Mouse (Mus musculus): ENCODE data around the gene Sh3d21. TPM values are rescaled to one million over a fixed set of nuclear protein-coding genes. Genes with fewer than 3 reads are reported as not detected.
"Not testable (repeated sequence)": the region's sequence is repeated elsewhere in the genome, so short reads cannot be mapped to it uniquely, and the experiment has no call there.

The Sh3d21 gene
- polyA plus RNA-seq, 1 experiment from 2014 or later = 2.5 TPM

- Histone ChIP-seq H3K4me2 (ENCODE audit: low read length) (no peak overlapping the region), H3K9me3 (ENCODE audit: control insufficient read depth, low read length) (no peaks in the 10 kb centered on the region), H3K4me3 (ENCODE audit: control insufficient read depth in 1 of 2, insufficient read depth in 1 of 2, low read depth in 1 of 2, low read length in 2 of 2) (no peak overlapping the region), H3K9ac (ENCODE audit: low read length) (no peak overlapping the region), H3K36me3 (ENCODE audit: control insufficient read depth, insufficient read depth, low read length) (peaks cover 78% of the 10 kb centered on the region), H3K27ac (replicated peaks in 1 of 2; ENCODE audit: control insufficient read depth in 1 of 2, insufficient read depth in 1 of 2, low read depth in 2 of 2, low read length in 2 of 2) (no peak overlapping the region), H3K27me3 (ENCODE audit: control insufficient read depth, insufficient read depth, low read length) (no peaks in the 10 kb centered on the region), H3K4me1 (ENCODE audit: control insufficient read depth in 2 of 2, insufficient read depth in 2 of 2, low read length in 2 of 2) (no peaks in the 10 kb centered on the region; a peak in 1 of 4 replicates)
- 93% methylated on average over 2 of the region's 2 CpGs for WGBS
- ATAC-seq (ENCODE audit: insufficient number of reproducible peaks, insufficient read depth, low FRiP score, low read depth) = no peak
Observed at GRCm38 (mm10) chr4:126190636-126191035, 27.3 kb upstream of the Sh3d21 start.

- Histone ChIP-seq H3K27me3 (ENCODE audit: control insufficient read depth, insufficient read depth, low read length) (no peaks in the 10 kb centered on the region), H3K4me2 (ENCODE audit: low read length) (no peak overlapping the region), H3K9ac (ENCODE audit: low read length) (no peak overlapping the region), H3K4me3 (ENCODE audit: control insufficient read depth in 1 of 2, insufficient read depth in 1 of 2, low read depth in 1 of 2, low read length in 2 of 2) (no peak overlapping the region), H3K27ac (replicated peaks in 1 of 2; ENCODE audit: control insufficient read depth in 1 of 2, insufficient read depth in 1 of 2, low read depth in 2 of 2, low read length in 2 of 2) (no peak overlapping the region), H3K36me3 (ENCODE audit: control insufficient read depth, insufficient read depth, low read length) (peaks cover 80% of the 10 kb centered on the region), H3K9me3 (ENCODE audit: control insufficient read depth, low read length) (no peaks in the 10 kb centered on the region), H3K4me1 (ENCODE audit: control insufficient read depth in 2 of 2, insufficient read depth in 2 of 2, low read length in 2 of 2) (no peaks in the 10 kb centered on the region)
- ATAC-seq (ENCODE audit: insufficient number of reproducible peaks, insufficient read depth, low FRiP score, low read depth) = no peak
- 88% methylated on average over 3 of the region's 3 CpGs for WGBS
Observed at GRCm38 (mm10) chr4:126187096-126187495, 23.8 kb upstream of the Sh3d21 start.

- Histone ChIP-seq H3K36me3 (ENCODE audit: control insufficient read depth, insufficient read depth, low read length) (peaks cover 88% of the 10 kb centered on the region), H3K27me3 (ENCODE audit: control insufficient read depth, insufficient read depth, low read length) (no peaks in the 10 kb centered on the region), H3K4me2 (ENCODE audit: low read length) (no peak overlapping the region), H3K4me3 (ENCODE audit: control insufficient read depth in 1 of 2, insufficient read depth in 1 of 2, low read depth in 1 of 2, low read length in 2 of 2) (no peak overlapping the region), H3K27ac (replicated peaks in 1 of 2; ENCODE audit: control insufficient read depth in 1 of 2, insufficient read depth in 1 of 2, low read depth in 2 of 2, low read length in 2 of 2) (no peak overlapping the region), H3K9ac (ENCODE audit: low read length) (no peak overlapping the region), H3K4me1 (ENCODE audit: control insufficient read depth in 2 of 2, insufficient read depth in 2 of 2, low read length in 2 of 2) (no peaks in the 10 kb centered on the region), H3K9me3 (ENCODE audit: control insufficient read depth, low read length) (no peaks in the 10 kb centered on the region)
- WGBS = 79% methylated on average over 5 of the region's 5 CpGs
- ATAC-seq (ENCODE audit: insufficient number of reproducible peaks, insufficient read depth, low FRiP score, low read depth) = no peak; the same call in 1 of the 2 replicates
Observed at GRCm38 (mm10) chr4:126183034-126183433, 19.7 kb upstream of the Sh3d21 start.

- ATAC-seq (ENCODE audit: insufficient number of reproducible peaks, insufficient read depth, low FRiP score, low read depth) = no peak; the same call in 1 of the 2 replicates
- WGBS = 52% methylated on average over 7 of the region's 7 CpGs
Observed at GRCm38 (mm10) chr4:126181170-126181957, 18.1 kb upstream of the Sh3d21 start.

GRCm38 (mm10) chr4:126175980-126176379, 12.7 kb upstream of the Sh3d21 start:
- not testable (repeated sequence) for H3K9me3 ChIP-seq (ENCODE audit: control insufficient read depth, low read length); H3K4me1 ChIP-seq (ENCODE audit: control insufficient read depth in 2 of 2, insufficient read depth in 2 of 2, low read length in 2 of 2); ATAC-seq (ENCODE audit: insufficient number of reproducible peaks, insufficient read depth, low FRiP score, low read depth); H3K27me3 ChIP-seq (ENCODE audit: control insufficient read depth, insufficient read depth, low read length); H3K4me2 ChIP-seq (ENCODE audit: low read length); H3K9ac ChIP-seq (ENCODE audit: low read length); H3K27ac ChIP-seq (replicated peaks in 1 of 2; ENCODE audit: control insufficient read depth in 1 of 2, insufficient read depth in 1 of 2, low read depth in 2 of 2, low read length in 2 of 2); H3K4me3 ChIP-seq (ENCODE audit: control insufficient read depth in 1 of 2, insufficient read depth in 1 of 2, low read depth in 1 of 2, low read length in 2 of 2)
- peaks cover 95% of the 10 kb centered on the region for H3K36me3 ChIP-seq (ENCODE audit: control insufficient read depth, insufficient read depth, low read length)
- 91% methylated on average over 7 of the region's 7 CpGs for WGBS

More at GRCm38 (mm10) chr4:126181170-126181957, 18.1 kb upstream of the Sh3d21 start:
- Histone ChIP-seq H3K4me2 (ENCODE audit: low read length) (no peak overlapping the region), H3K36me3 (ENCODE audit: control insufficient read depth, insufficient read depth, low read length) (peaks cover 89% of the 10 kb centered on the region), H3K4me3 (ENCODE audit: control insufficient read depth in 1 of 2, insufficient read depth in 1 of 2, low read depth in 1 of 2, low read length in 2 of 2) (no peak overlapping the region), H3K27ac (replicated peaks in 1 of 2; ENCODE audit: control insufficient read depth in 1 of 2, insufficient read depth in 1 of 2, low read depth in 2 of 2, low read length in 2 of 2) (no peak overlapping the region), H3K4me1 (ENCODE audit: control insufficient read depth in 2 of 2, insufficient read depth in 2 of 2, low read length in 2 of 2) (no peaks in the 10 kb centered on the region), H3K9me3 (ENCODE audit: control insufficient read depth, low read length) (no peaks in the 10 kb centered on the region), H3K27me3 (ENCODE audit: control insufficient read depth, insufficient read depth, low read length) (no peaks in the 10 kb centered on the region), H3K9ac (ENCODE audit: low read length) (no peak overlapping the region)

- H3K27me3 ChIP-seq (ENCODE audit: control insufficient read depth, insufficient read depth, low read length) = no peaks in the 10 kb centered on the region
- ATAC-seq (ENCODE audit: insufficient number of reproducible peaks, insufficient read depth, low FRiP score, low read depth) = no peak
- no peak overlapping the region for H3K4me3 ChIP-seq (ENCODE audit: control insufficient read depth in 1 of 2, insufficient read depth in 1 of 2, low read depth in 1 of 2, low read length in 2 of 2)
- H3K4me1 ChIP-seq (ENCODE audit: control insufficient read depth in 2 of 2, insufficient read depth in 2 of 2, low read length in 2 of 2) = no peaks in the 10 kb centered on the region
- no peak overlapping the region for H3K9ac ChIP-seq (ENCODE audit: low read length)
- H3K9me3 ChIP-seq (ENCODE audit: control insufficient read depth, low read length) = no peaks in the 10 kb centered on the region
- H3K27ac ChIP-seq (replicated peaks in 1 of 2; ENCODE audit: control insufficient read depth in 1 of 2, insufficient read depth in 1 of 2, low read depth in 2 of 2, low read length in 2 of 2) = no peak overlapping the region
- H3K4me2 ChIP-seq (ENCODE audit: low read length) = no peak overlapping the region
- WGBS = 95% methylated on average over 5 of the region's 5 CpGs
- H3K36me3 ChIP-seq (ENCODE audit: control insufficient read depth, insufficient read depth, low read length) = peaks cover 95% of the 10 kb centered on the region
Observed at GRCm38 (mm10) chr4:126173800-126174199, 10.5 kb upstream of the Sh3d21 start.

- H3K27me3 ChIP-seq (ENCODE audit: control insufficient read depth, insufficient read depth, low read length); H3K4me2 ChIP-seq (ENCODE audit: low read length); H3K9me3 ChIP-seq (ENCODE audit: control insufficient read depth, low read length); H3K4me3 ChIP-seq (ENCODE audit: control insufficient read depth in 1 of 2, insufficient read depth in 1 of 2, low read depth in 1 of 2, low read length in 2 of 2); ATAC-seq (ENCODE audit: insufficient number of reproducible peaks, insufficient read depth, low FRiP score, low read depth); H3K9ac ChIP-seq (ENCODE audit: low read length); H3K4me1 ChIP-seq (ENCODE audit: control insufficient read depth in 2 of 2, insufficient read depth in 2 of 2, low read length in 2 of 2); H3K27ac ChIP-seq (replicated peaks in 1 of 2; ENCODE audit: control insufficient read depth in 1 of 2, insufficient read depth in 1 of 2, low read depth in 2 of 2, low read length in 2 of 2): not testable (repeated sequence)
- 93% methylated on average over 5 of the region's 5 CpGs for WGBS
- H3K36me3 ChIP-seq (ENCODE audit: control insufficient read depth, insufficient read depth, low read length) = peaks cover 100% of the 10 kb centered on the region
Observed at GRCm38 (mm10) chr4:126170737-126171136, 7.4 kb upstream of the Sh3d21 start.

GRCm38 (mm10) chr4:126168851-126169250, 5.6 kb upstream of the Sh3d21 start:
- H3K4me3 ChIP-seq (ENCODE audit: control insufficient read depth in 1 of 2, insufficient read depth in 1 of 2, low read depth in 1 of 2, low read length in 2 of 2) = no peak overlapping the region
- H3K4me1 ChIP-seq (ENCODE audit: control insufficient read depth in 2 of 2, insufficient read depth in 2 of 2, low read length in 2 of 2) = peaks cover 3 to 9% of the 10 kb centered on the region in 2 experiments; a peak in 3 of 4 replicates
- peaks cover 86% of the 10 kb centered on the region for H3K36me3 ChIP-seq (ENCODE audit: control insufficient read depth, insufficient read depth, low read length)
- H3K9me3 ChIP-seq (ENCODE audit: control insufficient read depth, low read length) = no peaks in the 10 kb centered on the region
- no peak overlapping the region for H3K9ac ChIP-seq (ENCODE audit: low read length)
- no peaks in the 10 kb centered on the region for H3K27me3 ChIP-seq (ENCODE audit: control insufficient read depth, insufficient read depth, low read length)
- H3K27ac ChIP-seq (replicated peaks in 1 of 2; ENCODE audit: control insufficient read depth in 1 of 2, insufficient read depth in 1 of 2, low read depth in 2 of 2, low read length in 2 of 2) = no peak overlapping the region
- ATAC-seq (ENCODE audit: insufficient number of reproducible peaks, insufficient read depth, low FRiP score, low read depth) = no peak
- WGBS = 81% methylated on average over 6 of the region's 6 CpGs
- no peak overlapping the region for H3K4me2 ChIP-seq (ENCODE audit: low read length)

All from heart, embryonic 14.5 days (tissue).